Mouse (Mus musculus): Measurements from ENCODE around the gene Slc8a2.

DNA sequence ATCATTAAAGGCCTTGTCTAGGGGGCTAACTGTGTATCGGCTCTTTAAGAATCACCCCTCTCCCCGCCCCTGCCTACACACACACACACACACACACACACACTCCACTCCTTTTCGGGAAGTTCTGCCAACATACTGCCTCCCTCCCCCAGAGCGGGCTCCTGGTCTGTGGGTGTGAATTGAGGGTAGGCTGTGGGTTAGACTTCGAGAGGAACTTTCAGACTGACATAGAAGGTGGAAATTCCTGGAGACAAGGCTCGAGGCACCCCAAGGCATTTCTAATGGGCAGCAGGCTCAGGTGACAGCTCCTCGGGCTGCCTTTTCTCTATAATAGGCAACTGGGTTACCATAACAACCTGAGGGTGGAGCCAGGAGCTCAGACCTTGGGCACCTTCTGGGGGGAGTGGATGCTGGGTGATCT is 2.5 kb downstream of the Slc8a2 start:
- TF ChIP-seq GATA1 (IDR thresholded peaks at IDR 0.05; ENCODE audit: borderline replicate concordance, low read length) (no peak), FLI1 (IDR thresholded peaks at IDR 0.05; ENCODE audit: low read length) (no peak)
